Mouse (Mus musculus) right cerebral cortex, postnatal 14 days (tissue): Measurements from ENCODE around the gene Ltbp3.
"Not testable (repeated sequence)": the region's sequence is repeated elsewhere in the genome, so short reads cannot be mapped to it uniquely, and the experiment has no call there.

ENCODE experiments used
- DNase-seq: peaks from one replicate; pipeline ENCODE4 v3.0.0; 2022

The Ltbp3 gene

DNA sequence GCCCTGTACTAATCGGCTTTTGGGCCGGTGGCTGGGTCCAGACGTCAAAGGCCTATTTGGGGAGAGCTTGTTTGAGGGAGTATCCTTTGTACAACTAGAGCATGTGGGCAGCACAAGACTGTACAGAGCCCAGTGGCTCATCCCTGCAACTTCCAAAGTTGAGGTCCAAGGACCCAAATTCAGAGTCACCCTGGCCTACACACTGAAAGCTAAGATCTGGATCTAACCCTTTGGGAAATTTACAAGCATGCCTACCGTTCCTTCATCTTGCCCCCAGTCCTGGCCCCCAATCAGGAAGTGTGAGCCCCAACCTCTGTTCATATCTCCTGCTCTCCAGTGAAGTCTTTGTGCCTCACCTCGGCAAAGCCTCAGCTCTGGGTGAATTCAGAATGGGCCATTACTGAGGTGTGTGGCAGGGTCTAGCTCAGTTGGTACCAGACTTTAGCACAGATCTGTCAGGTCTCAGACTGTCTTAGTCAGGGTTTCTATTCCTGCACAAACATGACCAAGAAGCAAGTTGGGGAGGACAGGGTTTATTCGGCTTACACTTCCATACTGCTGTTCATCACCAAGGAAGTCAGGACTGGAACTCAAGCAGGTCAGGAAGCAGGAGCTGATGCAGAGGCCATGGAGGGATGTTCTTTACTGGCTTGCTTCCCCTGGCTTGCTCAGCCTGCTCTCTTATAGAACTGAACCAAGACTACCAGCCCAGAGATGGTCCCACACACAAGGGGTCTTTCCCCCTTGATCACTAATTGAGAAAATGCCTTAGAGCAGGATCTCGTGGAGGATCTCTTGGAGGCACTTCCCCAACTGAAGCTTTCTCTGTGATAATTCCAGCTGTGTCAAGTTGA is 53.4 kb downstream of the Ltbp3 start:
- not testable (repeated sequence) for DNase-seq

DNA sequence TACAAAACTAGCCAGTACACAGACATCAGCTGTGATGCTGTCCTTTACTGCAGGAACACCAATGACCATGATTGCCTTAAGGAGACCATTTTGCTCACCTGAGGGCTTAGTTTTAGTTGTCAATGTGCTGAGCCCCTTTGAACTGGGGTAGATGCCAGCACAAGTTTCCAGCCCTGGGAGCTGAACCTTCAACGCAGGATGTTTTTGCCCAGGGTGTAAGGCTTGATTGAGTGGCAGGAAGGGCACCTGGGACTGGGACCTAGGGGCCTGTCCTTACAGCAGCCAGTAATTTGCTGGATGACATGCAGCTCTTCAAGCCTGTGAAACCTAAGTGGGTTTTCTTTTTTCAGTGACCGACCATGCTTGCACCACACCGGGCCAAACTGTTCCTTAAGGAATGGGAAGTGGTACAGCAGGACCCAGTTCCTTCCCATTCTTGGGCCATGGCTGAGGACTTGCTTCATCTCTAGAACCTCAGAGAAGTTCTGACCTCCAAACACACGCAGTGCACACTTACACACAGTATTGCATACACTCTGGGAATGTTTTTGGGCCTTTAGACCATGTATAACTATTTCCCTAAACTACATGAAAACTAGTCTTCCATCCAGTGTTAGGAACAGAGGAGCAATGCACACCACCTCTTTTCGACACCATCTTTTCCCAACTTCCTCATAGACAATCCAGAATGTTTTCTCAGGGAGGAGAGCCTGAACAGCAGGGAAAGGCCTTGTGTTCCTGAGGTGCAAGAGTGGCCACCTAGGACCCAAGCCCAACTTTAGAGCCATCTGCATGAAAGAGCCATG is 54.3 kb downstream of the Ltbp3 start:
- DNase-seq = no peak

GRCm38 (mm10) chr19:5795668-5796572 is 55.2 kb downstream of the Ltbp3 start:
- no peak for DNase-seq

GRCm38 (mm10) chr19:5796573-5797111 is 55.9 kb downstream of the Ltbp3 start:
- DNase-seq = no peak

DNA sequence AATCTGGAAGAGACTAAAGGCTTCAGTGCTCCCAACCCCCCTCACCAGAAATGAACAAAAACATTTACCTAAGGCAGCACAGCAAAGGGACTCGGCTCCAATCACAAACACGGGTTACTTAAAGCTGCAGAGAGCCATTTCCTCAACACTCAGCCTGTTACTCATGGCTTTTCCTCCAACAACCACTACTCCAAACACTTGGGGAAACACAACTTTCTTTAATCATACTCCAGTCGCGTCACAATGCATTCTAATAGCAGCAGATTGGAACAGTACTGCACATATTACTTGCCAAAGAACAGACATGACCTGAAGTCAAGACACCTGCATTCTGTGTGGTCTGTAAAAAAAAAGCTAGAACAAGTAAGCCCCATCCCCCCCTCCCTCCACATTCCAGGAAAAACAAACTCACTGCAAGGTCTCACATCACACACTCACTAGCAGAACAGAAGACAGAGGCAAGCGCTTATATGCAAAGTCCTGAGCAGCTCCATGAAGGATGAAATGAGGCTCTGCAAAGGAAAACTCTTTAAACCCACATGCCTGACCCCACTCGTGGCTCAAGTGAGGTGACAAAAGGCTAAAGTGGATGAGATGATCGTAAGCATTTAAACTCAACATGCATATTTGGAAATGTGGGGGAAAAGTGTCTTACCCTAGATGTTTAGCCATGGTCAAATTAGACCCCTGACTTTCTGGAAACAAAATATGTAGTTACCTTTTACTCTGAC is 56.8 kb downstream of the Ltbp3 start:
- DNase-seq = no peak

GRCm38 (mm10) chr19:5798700-5799479 is 58.2 kb downstream of the Ltbp3 start:
- DNase-seq = no peak

DNA sequence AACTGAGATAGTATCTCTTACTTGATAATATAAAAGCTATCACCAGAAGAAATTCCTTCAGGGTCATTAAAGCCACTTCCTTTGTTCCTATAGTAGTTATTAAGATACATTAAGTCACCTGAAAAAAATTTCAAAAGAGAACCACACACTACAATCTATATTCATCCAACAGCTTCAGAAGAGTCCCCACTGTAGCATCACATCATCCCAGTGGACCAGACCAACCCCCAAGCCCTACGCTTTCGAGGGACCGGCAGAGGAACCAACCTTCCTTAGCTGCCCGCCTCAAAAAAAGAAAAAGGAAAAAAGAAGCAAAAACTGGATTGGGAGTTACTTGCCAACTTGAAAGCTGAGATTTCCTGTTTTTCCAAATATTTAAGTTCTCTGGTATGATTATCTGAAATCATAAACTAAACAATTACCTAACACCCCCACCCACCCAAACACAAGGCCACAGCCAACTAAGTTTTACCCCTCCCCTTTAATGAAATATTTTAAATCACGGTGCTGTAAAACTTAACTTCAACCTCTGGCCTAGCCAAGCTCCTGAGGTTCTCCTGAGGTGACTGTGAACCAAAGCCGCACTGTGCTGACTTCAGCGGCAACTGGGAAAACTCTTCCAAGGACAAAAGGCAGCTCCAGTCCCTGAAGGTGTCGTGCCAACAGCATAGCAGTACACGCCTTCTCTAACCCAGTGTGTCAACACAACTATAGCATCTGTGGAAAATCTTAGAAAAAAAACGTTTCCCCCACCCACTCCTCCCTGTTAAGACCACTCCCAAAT is 59.1 kb downstream of the Ltbp3 start:
- DNase-seq = no peak

DNA sequence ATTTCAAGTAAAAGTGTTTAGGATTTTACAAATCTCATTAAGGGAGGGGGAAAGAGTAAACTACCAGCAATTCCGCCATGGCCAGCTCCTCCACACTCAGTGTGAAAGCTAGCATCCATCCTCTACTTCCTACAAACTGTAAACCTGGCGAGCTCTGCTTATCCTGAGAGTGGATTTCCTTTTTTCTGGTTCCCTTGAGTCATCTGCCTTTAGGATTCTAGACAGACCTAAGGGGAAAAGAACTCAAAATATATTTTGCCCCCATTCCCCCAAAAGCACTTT is 59.6 kb downstream of the Ltbp3 start:
- no peak for DNase-seq

DNA sequence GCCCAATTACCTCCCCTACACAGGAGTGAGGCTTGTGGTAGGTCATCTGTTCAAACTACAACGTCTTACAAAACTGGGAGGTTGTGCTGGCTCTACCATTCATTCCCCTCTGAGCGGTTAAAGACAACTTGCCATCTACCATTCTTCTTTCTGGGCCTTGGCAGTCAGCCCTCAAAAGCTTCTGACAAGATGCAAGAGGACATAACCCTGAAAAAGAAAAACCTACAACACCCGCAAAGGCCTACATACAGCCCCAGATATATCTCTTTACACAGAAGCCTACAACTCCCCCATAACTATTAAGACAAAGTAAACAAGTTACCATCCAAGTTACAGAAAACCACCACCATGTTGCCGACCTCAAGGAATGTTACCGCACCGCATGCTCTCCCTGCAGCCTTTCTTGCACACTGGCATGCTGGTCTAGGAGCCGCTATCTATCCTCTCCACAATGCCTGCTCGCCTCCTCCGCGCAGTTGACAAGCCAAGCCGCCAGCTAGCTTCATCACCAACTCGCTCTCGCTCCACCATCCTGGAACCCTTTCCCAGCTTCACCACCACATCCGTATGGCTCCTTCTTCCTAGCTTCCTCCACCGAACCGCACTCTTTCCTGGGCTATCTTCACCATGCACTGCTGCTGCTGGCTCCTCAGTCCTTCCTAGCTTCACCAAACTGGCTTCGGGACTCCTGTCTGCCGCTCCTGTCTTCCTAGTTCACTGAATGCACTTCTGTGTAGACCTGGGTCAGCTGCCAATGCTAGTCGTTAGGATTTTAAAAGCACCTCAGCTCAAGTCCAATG is 60.1 kb downstream of the Ltbp3 start:
- no peak for DNase-seq

- DNase-seq = no peak
Observed at GRCm38 (mm10) chr19:5801432-5801964, 60.8 kb downstream of the Ltbp3 start.

DNA sequence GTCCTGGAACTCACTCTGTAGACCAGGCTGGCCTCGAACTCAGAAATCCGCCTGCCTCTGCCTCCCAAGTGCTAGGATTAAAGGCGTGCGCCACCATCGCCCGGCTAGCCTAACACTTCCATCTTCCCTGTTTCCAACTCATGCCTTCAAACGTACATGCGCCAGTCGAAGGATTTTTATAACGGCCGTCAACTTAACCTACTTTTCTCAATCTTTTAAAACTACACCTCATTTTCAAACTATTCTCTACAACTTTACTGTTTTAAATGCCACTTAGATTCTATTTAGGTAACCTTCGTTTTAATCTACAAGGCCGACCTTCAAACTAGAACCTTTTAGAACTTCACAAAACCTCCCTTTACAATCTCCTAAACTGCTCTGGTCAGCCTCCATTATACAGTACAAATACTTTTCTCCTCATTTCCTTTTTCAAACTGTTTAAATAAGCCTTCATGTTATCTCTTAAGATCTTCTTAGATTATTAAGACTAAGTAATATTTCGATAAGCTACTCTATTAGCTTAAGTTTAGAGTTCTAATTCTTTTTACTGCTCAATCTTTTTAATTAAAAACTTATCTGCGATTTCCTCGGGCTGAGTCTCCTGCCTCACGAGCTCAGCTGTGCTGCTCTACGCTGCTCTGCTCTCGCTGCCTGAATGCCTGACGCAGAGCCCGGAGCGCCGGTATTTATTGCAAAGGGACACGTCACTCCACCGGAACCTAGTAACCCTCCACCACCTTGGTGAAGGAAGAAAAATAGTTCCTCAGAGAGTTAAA is 61.5 kb downstream of the Ltbp3 start:
- peak; percentile 94 for DNase-seq

GRCm38 (mm10) chr19:5802787-5803040 is 62.0 kb downstream of the Ltbp3 start:
- no peak for DNase-seq

GRCm38 (mm10) chr19:5803041-5803880 is 62.6 kb downstream of the Ltbp3 start:
- peak; percentile 100 for DNase-seq

GRCm38 (mm10) chr19:5803881-5804279 is 63.2 kb downstream of the Ltbp3 start:
- no peak for DNase-seq

DNA sequence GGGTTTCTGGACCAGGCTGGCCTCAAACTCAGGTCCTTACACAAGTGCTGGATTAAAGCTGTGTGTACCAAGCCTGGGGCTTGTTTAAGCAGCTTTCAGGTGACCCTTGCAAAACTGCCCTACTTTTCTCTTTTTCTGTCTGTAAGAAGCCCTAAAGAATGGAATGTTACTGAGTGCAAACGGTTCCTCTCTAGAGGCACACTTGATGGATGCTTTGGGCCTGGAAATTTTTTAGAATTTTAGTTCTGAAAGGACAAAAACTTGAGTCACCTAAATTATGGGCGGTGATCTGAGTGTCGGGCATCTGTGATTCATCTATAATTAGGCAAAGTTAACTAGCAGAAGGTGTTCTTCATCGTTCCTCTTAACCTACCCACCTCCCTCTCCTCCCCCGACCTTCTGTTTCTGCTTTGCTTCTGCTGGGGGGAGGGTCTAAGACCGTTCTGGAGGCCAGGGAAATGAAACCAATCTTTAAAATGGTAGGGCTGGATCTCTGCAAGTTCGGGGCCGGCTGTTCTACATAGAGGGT is 63.7 kb downstream of the Ltbp3 start:
- DNase-seq = no peak

GRCm38 (mm10) chr19:5806051-5806808 is 65.5 kb downstream of the Ltbp3 start:
- no peak for DNase-seq

GRCm38 (mm10) chr19:5806809-5807205 is 66.1 kb downstream of the Ltbp3 start:
- DNase-seq = no peak
